Mouse (Mus musculus) brain, adult 10 weeks (tissue): ENCODE measurements around the gene Carm1. TPM values are rescaled to one million over a fixed set of nuclear protein-coding genes. Genes with fewer than 3 reads are reported as not detected.

Experiments used
- polyA plus RNA-seq: library from polyadenylated mRNA; stranded (reverse); fragments of 350-450 nt; fragmentation: Illumina TruSeq; extraction: RNeasy Lipid Tissue Mini Kit (QIAGEN cat#74804); gene quantifications from one replicate; pipeline ENCODE4 v1.2.3, GENCODE M21; 2015; ENCODE audit warnings: low read depth, low replicate concordance

The Carm1 gene
- polyA plus RNA-seq, result 48.7 TPM

DNA sequence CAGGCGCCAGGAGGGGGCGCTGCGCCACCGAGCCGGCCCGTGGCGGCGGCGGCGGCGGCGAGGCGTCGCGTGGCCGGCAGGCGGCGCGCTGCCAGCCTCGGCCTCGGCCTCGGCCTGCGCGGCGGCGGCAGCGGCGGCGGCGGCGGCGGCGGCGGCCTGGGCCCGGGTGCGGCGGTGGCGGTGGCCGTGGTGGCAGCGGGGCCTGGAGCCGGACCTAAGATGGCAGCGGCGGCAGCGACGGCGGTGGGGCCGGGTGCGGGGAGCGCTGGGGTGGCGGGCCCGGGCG is at the start of gene Carm1:
Carm1 (plus strand) TSS at position 106 of the 286 bp plus-strand sequence.

DNA sequence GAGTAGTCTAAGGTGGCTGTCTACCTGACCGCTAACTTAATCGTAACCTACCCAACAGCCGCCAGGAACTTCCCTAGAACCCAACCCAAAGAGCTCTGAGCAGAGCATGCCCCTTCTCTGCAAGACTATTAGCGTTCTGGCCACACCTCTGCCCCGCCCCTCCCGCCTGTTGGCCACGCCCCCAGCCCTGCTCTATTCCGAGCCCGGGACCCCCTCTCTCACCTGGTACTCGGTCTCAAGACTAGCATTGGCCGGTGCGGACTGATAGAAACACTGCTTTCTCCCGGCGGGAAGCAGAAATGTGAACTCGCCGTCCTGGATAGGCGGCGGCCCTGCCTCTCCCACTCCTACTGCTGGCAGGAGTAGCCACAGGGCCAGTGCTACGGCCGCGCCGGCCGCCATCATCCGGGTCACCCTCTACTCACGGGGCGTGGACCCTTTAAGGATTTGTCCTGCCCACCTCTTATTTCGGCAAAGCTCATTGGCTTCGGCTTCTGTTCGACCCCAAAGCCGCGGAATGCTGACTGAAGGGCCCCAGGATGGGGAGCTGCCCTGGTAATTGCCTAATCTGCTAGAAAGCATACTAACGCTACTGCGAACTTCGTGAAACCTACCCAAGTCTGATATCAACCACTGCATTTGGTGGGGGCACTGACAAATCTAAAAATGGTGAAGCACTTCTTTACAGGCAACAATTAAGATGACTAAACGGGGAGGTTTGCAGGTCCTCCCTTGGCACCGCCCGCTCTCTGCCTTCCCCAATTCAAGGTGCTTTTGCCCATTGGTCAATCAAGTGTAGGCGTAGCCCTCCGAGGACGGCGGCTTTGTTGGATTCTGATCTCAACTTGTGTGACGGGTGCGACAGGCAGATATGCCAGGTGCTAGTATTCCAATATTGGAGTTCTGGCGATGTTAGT is 36.7 kb upstream of the Carm1 start, which contains the start of gene Tmed1:
Tmed1 (minus strand) TSS at position 481 of the 917 bp plus-strand sequence.

DNA sequence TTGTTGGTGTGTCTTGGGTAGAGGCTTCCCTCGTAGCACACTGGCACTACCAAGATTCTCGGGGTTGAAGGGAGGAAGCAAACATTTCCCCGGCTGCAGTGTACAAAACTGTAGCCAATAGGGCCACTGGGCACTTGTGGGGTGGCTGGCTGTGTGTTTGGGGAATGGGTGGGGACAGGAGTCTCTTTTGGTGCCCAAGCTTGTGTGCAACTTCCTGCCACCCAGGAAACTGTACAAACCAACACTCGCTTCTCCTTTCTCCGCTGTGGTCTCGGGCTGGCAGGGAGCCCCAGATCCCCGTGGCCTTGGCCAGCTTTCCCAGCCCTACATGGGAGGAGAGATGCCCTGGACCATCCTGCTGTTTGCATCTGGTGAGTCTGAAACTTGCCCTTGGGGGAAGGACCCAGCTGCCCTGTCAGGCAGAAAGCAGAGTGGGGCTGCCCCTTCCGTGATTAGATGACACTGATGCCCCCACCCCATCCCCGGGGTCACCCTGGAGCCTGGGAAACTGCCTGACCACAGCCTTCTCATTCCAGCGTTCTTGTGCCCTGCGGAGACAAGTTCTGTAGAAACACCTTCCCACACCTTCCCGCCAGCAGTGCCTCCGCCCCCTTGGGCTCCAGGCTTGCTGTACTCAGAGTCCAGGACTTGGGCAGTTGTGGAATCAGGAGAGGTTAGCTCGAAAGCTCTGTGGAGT is 20.6 kb upstream of the Carm1 start, which contains the start of gene AB124611:
AB124611 (plus strand) TSS at position 240 of the 697 bp plus-strand sequence.

DNA sequence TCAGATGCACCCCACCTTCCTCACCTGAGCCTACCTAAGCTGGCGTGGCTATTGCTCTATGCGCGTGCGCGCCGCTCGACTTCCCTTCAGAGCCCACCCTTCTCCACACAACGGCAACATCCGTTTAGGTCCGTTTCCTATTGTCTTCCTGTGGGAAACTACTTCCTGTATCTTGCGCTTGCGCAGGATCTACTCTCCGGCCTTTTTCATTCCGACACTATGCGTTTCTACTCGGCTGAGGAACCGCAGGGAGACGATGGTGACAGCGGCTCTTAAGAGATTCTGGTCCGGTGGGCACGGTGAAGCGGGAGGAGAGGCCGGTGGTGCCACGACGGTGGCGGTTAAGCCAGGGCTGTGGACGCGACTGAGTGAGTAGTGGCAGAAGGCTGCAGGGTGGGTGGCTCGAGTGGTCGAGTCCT is 46.0 kb downstream of the Carm1 start, which contains the start of the genes Timm29 and Yipf2:
Timm29 (plus strand) TSS at position 20 of the 419 bp plus-strand sequence.
Yipf2 (minus strand) TSS at position 126 of the 419 bp plus-strand sequence.

DNA sequence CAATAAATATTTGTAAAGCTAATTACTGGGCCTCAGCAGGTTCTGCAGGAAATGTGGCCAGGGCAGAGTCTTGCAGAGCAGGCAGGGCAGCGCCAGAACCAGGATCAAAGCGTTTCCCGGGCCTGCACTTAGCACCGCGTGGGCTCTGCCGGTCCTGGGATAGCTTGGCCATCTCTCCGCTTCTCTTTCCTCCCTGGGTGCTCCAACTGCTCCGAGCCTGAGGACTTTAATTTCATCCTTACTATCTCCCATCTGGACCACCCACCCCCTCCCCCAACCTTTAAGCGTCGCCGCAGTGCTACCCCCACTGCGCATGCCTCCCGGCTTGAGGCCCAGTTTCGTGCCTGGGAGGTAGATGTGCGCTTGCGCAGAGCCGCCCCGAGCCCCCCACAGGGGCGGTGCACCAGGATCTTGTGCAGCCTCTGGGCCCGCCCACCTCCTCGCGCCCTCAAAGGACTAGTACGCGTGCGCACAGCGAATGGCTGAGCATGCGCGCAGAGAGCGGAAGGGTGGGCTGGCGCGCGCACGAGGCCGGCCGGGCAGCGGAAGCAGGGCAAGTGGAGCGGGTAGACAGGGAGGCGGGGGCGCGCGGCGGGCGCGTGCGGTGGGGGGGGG is 69.0 kb downstream of the Carm1 start, which contains the start of gene Smarca4:
Smarca4 (plus strand) TSS at position 553 of the 615 bp plus-strand sequence.

Other genes with a start within 250 kb of the Carm1 start
- 1.8 TPM for gene Ap1m2, start 234.6 kb upstream of the Carm1 start, polyA plus RNA-seq
- gene Slc44a2, start 226.2 kb upstream of the Carm1 start, polyA plus RNA-seq, result 41.5 TPM
- 63.8 TPM for gene Ilf3, start 179.0 kb upstream of the Carm1 start, polyA plus RNA-seq
- gene Qtrt1, start 135.1 kb upstream of the Carm1 start, polyA plus RNA-seq, result 23.6 TPM
- 42.6 TPM for gene Dnm2, start 122.0 kb upstream of the Carm1 start, polyA plus RNA-seq
- 22.1 TPM for gene Tmed1, start 36.6 kb upstream of the Carm1 start, polyA plus RNA-seq
- 0.88 TPM for gene AB124611, start 20.7 kb upstream of the Carm1 start, polyA plus RNA-seq
- 49.5 TPM for gene Timm29, start 45.8 kb downstream of the Carm1 start, polyA plus RNA-seq
- 24.2 TPM for gene Yipf2, start 45.9 kb downstream of the Carm1 start, polyA plus RNA-seq
- gene Smarca4, start 69.3 kb downstream of the Carm1 start, polyA plus RNA-seq, result 58.5 TPM
- gene Ldlr, start 176.6 kb downstream of the Carm1 start, polyA plus RNA-seq, result 12.1 TPM
- gene Spc24, start 213.4 kb downstream of the Carm1 start, polyA plus RNA-seq, result 3.1 TPM